Mouse (Mus musculus): ENCODE data around the gene Lrrc9.

DNA sequence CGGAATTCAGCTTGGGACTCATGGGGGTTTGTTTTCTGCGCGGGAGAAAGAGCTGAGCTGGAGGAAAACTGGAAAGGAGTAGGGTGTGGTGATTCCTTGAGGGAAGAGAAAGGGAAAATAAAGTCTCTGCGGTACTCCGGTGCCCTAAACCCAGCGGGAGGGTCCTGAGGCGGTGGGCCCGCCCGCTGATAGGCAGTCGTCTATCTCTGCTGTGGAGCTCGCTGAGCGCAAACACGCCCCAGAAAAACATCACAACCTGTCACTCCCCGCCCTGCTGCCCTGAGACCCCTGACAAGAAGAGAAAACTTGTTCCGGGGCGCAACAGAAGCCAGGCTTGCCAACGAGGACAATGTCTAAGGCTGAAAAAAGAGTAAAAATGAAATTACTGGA is 34.0 kb upstream of the Lrrc9 start:
- TF ChIP-seq CTCF (IDR thresholded peaks at IDR 0.05; ENCODE audit: control insufficient read depth, insufficient read depth, insufficient read length): no peak
- no peak for TF ChIP-seq MYOD1 (IDR thresholded peaks at IDR 0.05; ENCODE audit: control insufficient read depth, insufficient read length, low read depth)
- TF ChIP-seq MYOG (IDR thresholded peaks at IDR 0.05; ENCODE audit: control insufficient read depth, extremely low read depth, insufficient read length): no peak
- no peak for TF ChIP-seq MAX (IDR thresholded peaks at IDR 0.05)
- TF ChIP-seq CEBPB (IDR thresholded peaks at IDR 0.05; ENCODE audit: low read depth): no peak
- no peak for TF ChIP-seq USF1 (IDR thresholded peaks at IDR 0.05; ENCODE audit: low read depth)
